Mouse (Mus musculus): ENCODE data around the gene Cul1.
A peak's percentile ranks its signal among the peaks of the same experiment; 100 is the strongest.

Cul1 gene

DNA sequence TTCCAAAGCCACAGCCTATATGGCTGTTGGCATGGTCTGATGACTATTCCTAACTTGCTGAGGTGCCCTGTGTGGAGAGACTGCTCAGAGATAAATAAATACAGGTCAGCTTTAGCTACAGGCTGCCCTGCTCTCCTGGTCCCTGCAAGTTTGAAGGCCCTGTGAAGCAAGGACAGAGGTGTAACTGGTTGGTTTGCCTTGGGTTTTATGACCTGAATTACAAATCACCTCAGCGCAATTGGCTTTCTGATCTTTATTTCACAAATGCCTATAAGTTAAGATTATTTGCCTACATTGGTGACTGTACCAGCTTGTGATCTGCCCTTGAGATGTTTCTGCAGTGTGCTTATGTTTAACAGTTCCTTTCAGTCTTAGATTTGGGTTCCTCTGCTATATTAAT, 28.8 kb downstream of the Cul1 start:
- DNase-seq = no peak

GRCm38 (mm10) chr6:47494562-47494961, 41.4 kb downstream of the Cul1 start:
- peak; percentile 35 for DNase-seq

DNA sequence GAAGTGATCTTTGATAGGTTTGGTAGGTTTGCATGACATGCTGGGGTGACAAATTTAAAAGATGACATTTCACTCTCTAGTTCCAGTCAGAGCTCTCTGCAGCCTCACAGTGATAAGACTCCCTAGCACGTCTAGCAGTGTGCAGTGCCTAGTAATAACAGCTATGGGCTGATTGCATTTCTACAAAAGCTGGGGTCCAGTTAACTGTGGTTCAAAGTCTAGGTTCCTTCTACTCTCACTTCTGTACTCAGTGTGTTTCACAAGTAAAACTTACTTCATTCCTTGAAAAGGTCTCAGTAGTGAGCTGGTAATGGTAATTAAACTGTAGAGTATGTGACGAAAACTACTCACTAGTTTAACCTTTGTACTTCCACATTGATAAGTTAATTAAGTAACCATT, 66.8 kb downstream of the Cul1 start:
- no peak for DNase-seq

GRCm38 (mm10) chr6:47522431-47522830, 69.2 kb downstream of the Cul1 start:
- DNase-seq = peak; percentile 27

DNA sequence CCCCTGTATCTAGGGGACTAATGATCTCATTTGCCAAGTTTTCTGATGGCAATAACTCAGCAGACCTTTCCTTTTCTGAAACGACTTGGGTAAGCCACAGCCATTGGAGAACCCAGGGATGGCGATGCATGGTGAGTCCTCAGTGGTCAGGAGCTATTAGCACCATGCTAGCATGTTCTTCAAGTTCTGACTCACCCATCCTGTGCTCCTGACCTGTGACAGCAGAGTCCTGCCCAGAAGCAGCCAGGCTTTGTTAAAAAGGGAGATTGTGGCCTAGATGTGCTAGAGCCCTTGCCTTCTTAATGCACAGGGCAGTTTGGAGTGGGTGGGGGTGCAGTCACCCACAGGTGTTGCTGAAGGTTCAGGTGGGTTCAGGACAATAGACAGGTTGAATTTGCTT, 71.8 kb downstream of the Cul1 start:
- no peak for DNase-seq

DNA sequence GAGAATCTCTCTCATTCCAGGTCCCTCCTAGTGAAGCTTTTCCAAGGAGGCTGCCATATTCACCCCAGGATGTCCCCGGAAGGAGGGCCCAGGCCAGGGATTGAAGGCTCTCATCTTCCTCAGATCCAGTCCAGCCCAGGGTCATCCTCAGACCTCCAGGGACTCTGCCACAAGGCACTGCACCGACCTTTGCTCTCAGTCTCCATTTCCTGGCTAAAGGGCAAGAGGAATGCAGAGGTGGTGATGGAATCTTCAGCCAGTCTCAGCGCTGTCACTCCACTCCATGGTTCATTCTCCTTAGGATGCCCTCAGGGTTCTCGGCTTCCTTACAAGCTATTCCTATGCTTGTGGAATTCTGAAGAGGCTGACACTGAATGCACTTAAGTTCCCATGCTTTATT, 73.2 kb downstream of the Cul1 start:
- DNase-seq = no peak

DNA sequence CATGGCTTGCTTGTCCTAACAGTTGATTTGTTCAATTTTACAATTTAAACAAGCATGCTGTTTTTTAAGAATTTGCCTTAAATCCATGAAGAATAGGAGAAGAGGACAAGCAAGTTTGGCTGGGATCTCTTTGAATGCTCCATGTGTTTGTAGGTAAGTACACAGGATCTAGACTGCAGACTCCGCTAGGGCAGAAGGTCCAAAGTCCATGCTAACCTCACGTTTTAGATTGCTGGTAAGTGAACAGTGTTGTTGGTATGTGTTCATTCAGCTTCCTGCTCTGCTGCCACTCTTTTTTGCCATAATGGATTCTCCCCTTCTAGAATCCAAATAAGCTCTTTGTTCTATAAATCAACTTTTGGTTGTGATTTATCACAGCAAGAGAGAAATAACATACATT, 73.9 kb downstream of the Cul1 start:
- no peak for DNase-seq

- DNase-seq = no peak
These were observed 74.5 kb downstream of the Cul1 start for GRCm38 (mm10) chr6:47527655-47528054.

- no peak for DNase-seq
These were observed 79.3 kb downstream of the Cul1 start for GRCm38 (mm10) chr6:47532547-47532946.

- DNase-seq = no peak
These were observed 82.1 kb downstream of the Cul1 start for GRCm38 (mm10) chr6:47535333-47535732.

DNA sequence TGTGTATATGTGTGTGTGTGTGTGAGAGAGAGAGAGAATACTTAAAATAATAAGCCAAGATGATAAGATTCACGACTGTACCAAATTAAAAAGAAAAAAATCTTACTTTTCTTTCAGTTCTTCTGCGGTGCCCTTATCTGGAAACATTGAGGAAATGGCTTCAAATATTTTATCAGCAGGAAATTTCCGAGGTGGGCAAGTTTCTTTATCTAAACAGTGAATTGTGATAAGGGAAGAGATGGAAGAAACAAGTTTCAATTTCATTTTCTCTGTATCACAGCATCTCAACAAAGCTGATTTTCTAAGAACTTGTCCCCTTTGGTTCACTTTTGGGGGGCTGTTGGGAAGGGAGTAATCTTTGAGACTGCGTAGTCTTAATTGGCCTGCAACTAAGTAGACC, 99.1 kb downstream of the Cul1 start:
- DNase-seq = no peak

DNA sequence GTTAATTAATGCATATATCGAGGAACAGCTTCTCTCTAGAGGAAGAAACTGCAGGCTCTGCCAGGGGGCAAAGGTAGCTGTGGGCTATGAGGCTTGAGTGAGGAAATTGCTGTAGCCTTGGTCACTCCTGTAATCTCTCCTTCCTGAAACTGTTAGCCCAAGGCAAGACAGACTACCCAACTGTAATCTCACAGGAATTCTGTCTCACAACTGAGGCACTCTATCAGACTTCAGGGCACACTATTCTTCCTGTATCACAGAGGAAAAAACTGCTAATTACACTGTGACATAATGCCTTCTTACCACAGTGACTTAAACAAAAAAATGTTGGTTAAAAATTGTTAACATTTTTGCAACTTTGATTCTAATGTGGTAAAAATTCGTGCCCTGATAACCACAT, 106.1 kb downstream of the Cul1 start:
- DNase-seq = peak; percentile 33

GRCm38 (mm10) chr6:47560407-47560806, 107.2 kb downstream of the Cul1 start:
- no peak for DNase-seq

DNA sequence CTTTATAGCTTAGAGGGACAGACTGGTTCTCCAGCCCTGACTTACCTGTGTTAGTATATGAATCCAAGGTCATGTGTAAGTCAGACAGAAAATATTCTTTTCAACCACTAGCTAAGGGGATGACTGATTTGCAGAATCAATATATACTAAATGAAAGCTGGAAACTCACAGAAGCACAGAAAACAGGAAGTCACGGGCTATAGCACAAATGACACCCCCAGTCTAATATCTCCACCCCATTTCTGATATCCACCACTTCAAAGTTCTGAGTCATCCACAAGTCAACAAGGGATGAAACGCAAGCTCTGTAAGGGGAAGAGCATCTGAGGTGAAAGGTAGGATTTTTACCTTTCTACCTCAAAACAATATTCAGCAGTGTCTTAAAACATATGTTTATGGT, 107.6 kb downstream of the Cul1 start:
- DNase-seq = no peak

DNA sequence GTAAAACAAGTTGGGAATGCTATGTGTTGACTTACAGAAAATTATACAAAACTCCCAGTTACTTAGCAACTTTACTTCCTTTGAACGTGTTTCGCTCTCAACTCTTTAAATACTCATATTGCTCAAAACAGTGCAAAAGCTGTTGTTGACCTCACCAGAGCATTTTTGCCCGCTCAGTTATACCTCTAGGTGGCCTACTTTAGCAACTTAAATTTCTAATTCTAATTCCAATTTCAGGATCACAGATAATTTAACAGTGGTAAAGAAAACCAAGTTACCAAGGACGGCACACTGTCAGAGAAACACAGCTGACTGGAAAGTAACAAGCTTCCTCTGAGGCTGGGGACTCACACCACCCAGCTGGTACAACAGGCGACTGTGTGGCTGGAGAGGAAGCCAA, 108.2 kb downstream of the Cul1 start:
- peak; percentile 2 for DNase-seq

- DNase-seq = peak; percentile 1
These were observed 112.3 kb downstream of the Cul1 start for GRCm38 (mm10) chr6:47565326-47566035.

- DNase-seq = no peak
These were observed 119.7 kb downstream of the Cul1 start for GRCm38 (mm10) chr6:47572887-47573286.
